Mouse (Mus musculus) lung, adult 2 months (tissue): ENCODE results near the gene Clps.

Experiments used
- CTCF ChIP-seq: fragments of 200-500 bp; IDR thresholded peaks from 2 replicates; pipeline ENCODE4 v1.5.1; 2011; ENCODE audit warnings: mild to moderate bottlenecking, low read length, control low read depth; ENCODE audit not compliant: insufficient read depth
- POLR2A ChIP-seq: fragments of 200-500 bp; IDR thresholded peaks from 2 replicates; pipeline ENCODE4 v1.6.1; 2011; ENCODE audit warnings: low read depth, mild to moderate bottlenecking, control low read depth, low read length, borderline replicate concordance; ENCODE audit errors: extremely low read depth

DNA sequence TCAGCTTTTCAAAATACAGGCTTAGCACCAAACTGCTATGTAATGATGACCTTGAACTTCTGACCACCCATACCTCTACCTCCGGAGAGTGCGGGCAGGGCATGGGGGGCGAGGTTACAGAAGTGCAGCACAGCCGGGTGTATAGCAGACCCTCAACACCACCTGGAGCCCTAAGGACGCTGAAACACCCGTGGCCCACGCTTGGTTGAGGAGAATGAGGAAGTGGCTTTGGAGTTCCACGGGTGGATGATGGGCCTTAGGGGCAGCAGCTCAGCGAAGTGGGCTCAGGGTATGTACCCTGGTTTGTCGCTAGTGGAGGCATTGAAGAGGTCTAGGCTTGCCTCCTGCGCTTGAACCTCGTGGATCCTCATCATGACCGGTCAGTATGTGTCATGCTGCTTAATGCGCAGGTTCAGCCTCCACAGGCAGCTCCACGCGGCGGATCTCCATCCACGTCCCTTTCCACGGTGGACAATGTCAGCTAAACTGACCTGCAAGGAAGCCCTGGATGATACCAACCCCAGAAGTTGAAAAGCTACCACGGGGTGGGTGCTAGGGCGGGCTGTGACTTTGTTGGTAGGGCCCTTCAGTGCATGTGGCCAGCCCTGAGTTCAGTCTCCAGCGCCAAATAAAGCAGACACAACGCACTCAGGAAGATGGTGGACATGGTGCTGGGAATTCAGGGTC is 36.4 kb downstream of the Clps start:
- TF ChIP-seq CTCF (no peak), POLR2A (peak; percentile 33; the same call in 1 of the 2 replicates)
